Mouse (Mus musculus) MEL (cell line): ENCODE measurements around the gene Izumo4. TPM values are rescaled to one million over a fixed set of nuclear protein-coding genes. Genes with fewer than 3 reads are reported as not detected.

Experiments used
- DNase-seq: peaks from one replicate; pipeline ENCODE4 v3.0.0; 2011; ENCODE audit warnings: low read depth, low spot score
- H3K27ac ChIP-seq: 2 replicates; pipeline ENCODE4 v1.5.1; 2012; ENCODE audit warnings: low read depth, mild to moderate bottlenecking, control low read depth, low read length, moderate library complexity; ENCODE audit not compliant: control insufficient read depth
- H3K27me3 ChIP-seq, 2 experiments: fragments of 150-350 bp in 1 of 2; sonication (generic) in 1 of 2; 2 replicates each; pipeline ENCODE4 v1.6.1; 2012; ENCODE audit warnings: low read length in 2 of 2, mild to moderate bottlenecking in 2 of 2, improper control_type of control experiment in 1 of 2, moderate library complexity in 1 of 2; ENCODE audit not compliant: insufficient read depth in 2 of 2, control insufficient read depth in 1 of 2
- H3K36me3 ChIP-seq, 2 experiments: 2 replicates each; pipeline ENCODE4 v1.6.1; 2012 to 2014; ENCODE audit warnings: low read length in 2 of 2, improper control_type of control experiment in 1 of 2, inconsistent platforms in 1 of 2, mild to moderate bottlenecking in 1 of 2; ENCODE audit not compliant: insufficient read depth in 2 of 2, control insufficient read depth in 1 of 2
- H3K4me1 ChIP-seq, 2 experiments: fragments of 150-350 bp in 1 of 2; sonication (generic) in 1 of 2; 2 replicates each; pipeline ENCODE4 v1.6.1; 2012; ENCODE audit warnings: low read length in 2 of 2, improper control_type of control experiment in 1 of 2, mild to moderate bottlenecking in 1 of 2; ENCODE audit not compliant: insufficient read depth in 2 of 2, control insufficient read depth in 1 of 2
- H3K4me3 ChIP-seq, 2 experiments: fragments of 150-350 bp in 1 of 2; sonication (generic) in 1 of 2; 2 replicates each; pipeline ENCODE4 v1.5.1; 2012; ENCODE audit warnings: low read depth in 2 of 2, low read length in 2 of 2, mild to moderate bottlenecking in 2 of 2, moderate library complexity in 2 of 2, control low read depth in 1 of 2, improper control_type of control experiment in 1 of 2; ENCODE audit not compliant: control insufficient read depth in 1 of 2, insufficient read depth in 1 of 2
- H3K79me2 ChIP-seq: 2 replicates; pipeline ENCODE4 v1.6.1; 2012; ENCODE audit warnings: mild to moderate bottlenecking, low read length, moderate library complexity; ENCODE audit not compliant: control insufficient read depth, poor library complexity, insufficient read depth
- H3K9ac ChIP-seq: 2 replicates; pipeline ENCODE4 v1.6.1; 2012; ENCODE audit warnings: low read depth, mild to moderate bottlenecking, control low read depth, low read length, moderate library complexity; ENCODE audit not compliant: control insufficient read depth, poor library complexity, severe bottlenecking
- H3K9me3 ChIP-seq: fragments of 150-350 bp; sonication (generic); replicated peaks from 2 replicates; pipeline ENCODE4 v1.6.1; 2012; ENCODE audit warnings: mild to moderate bottlenecking, low read length, improper control_type of control experiment, moderate library complexity; ENCODE audit not compliant: insufficient read depth
- BHLHE40 ChIP-seq: IDR thresholded peaks from 2 replicates; pipeline ENCODE4 v1.6.1; 2012; ENCODE audit warnings: low read depth, mild to moderate bottlenecking, inconsistent platforms, low read length, improper control_type of control experiment, borderline replicate concordance
- CHD2 ChIP-seq: IDR thresholded peaks from 2 replicates; pipeline ENCODE4 v1.6.1; 2011; ENCODE audit warnings: low read length, improper control_type of control experiment
- CTCF ChIP-seq, 3 experiments: IDR thresholded peaks in 2 of 3; conservative IDR thresholded peaks in 1 of 3; 2 replicates each; pipeline ENCODE4 v1.5.1; 2011 to 2012; ENCODE audit warnings: low read length in 3 of 3, low read depth in 2 of 3, mild to moderate bottlenecking in 2 of 3, improper control_type of control experiment in 1 of 3, inconsistent platforms in 1 of 3, mixed read lengths in 1 of 3, moderate library complexity in 1 of 3; ENCODE audit not compliant: control insufficient read depth in 1 of 3, insufficient read depth in 1 of 3, poor library complexity in 1 of 3, severe bottlenecking in 1 of 3
- E2F4 ChIP-seq: IDR thresholded peaks from 2 replicates; pipeline ENCODE4 v1.6.1; 2011; ENCODE audit warnings: low read depth, low read length, improper control_type of control experiment, borderline replicate concordance
- ELF1 ChIP-seq: IDR thresholded peaks from 2 replicates; pipeline ENCODE4 v1.6.1; 2014; ENCODE audit warnings: low read depth, mild to moderate bottlenecking, inconsistent platforms, low read length, improper control_type of control experiment, moderate library complexity
- EP300 ChIP-seq, 2 experiments: IDR thresholded peaks; 2 replicates each; pipeline ENCODE4 v1.6.1; 2011; ENCODE audit warnings: improper control_type of control experiment in 2 of 2, low read length in 2 of 2, low read depth in 1 of 2, mild to moderate bottlenecking in 1 of 2
- ETS1 ChIP-seq: IDR thresholded peaks from 2 replicates; pipeline ENCODE4 v1.6.1; 2012; ENCODE audit warnings: low read depth, mild to moderate bottlenecking, inconsistent platforms, low read length, improper control_type of control experiment, moderate library complexity
- GATA1 ChIP-seq: IDR thresholded peaks from 2 replicates; pipeline ENCODE4 v1.6.1; 2011; ENCODE audit warnings: low read depth, low read length, improper control_type of control experiment
- JUND ChIP-seq: IDR thresholded peaks from 2 replicates; pipeline ENCODE4 v1.6.1; 2011; ENCODE audit warnings: low read depth, mild to moderate bottlenecking, improper control_type of control experiment, low read length
- KAT2A ChIP-seq: conservative IDR thresholded peaks from 2 replicates; pipeline ENCODE4 v1.6.1; 2012; ENCODE audit warnings: low read depth, low read length, improper control_type of control experiment, inconsistent platforms
- MAZ ChIP-seq: IDR thresholded peaks from 2 replicates; pipeline ENCODE4 v1.6.1; 2012; ENCODE audit warnings: low read depth, mild to moderate bottlenecking, inconsistent platforms, low read length, improper control_type of control experiment
- MEF2A ChIP-seq: IDR thresholded peaks from 2 replicates; pipeline ENCODE4 v1.6.1; 2014; ENCODE audit warnings: low read depth, mild to moderate bottlenecking, inconsistent platforms, low read length, improper control_type of control experiment; ENCODE audit not compliant: poor library complexity, insufficient replicate concordance, severe bottlenecking; ENCODE audit errors: extremely low read depth
- MXI1 ChIP-seq: IDR thresholded peaks from 2 replicates; pipeline ENCODE4 v1.6.1; 2011; ENCODE audit warnings: mild to moderate bottlenecking, low read depth, low read length, improper control_type of control experiment
- MYB ChIP-seq: IDR thresholded peaks from 2 replicates; pipeline ENCODE4 v1.6.1; 2011; ENCODE audit warnings: mild to moderate bottlenecking, low read depth, low read length, improper control_type of control experiment
- MYC ChIP-seq: IDR thresholded peaks from 2 replicates; pipeline ENCODE4 v1.6.1; 2011; ENCODE audit warnings: low read depth, mild to moderate bottlenecking, low read length, improper control_type of control experiment, moderate library complexity
- NELFE ChIP-seq: IDR thresholded peaks from 2 replicates; pipeline ENCODE4 v1.6.1; 2011; ENCODE audit warnings: low read depth, low read length, improper control_type of control experiment
- NRF1 ChIP-seq: IDR thresholded peaks from 2 replicates; pipeline ENCODE4 v1.6.1; 2014; ENCODE audit warnings: low read depth, mild to moderate bottlenecking, inconsistent platforms, low read length, improper control_type of control experiment, moderate library complexity; ENCODE audit not compliant: poor library complexity, insufficient read depth, severe bottlenecking
- POLR2A ChIP-seq, 2 experiments: IDR thresholded peaks; 2 replicates each; pipeline ENCODE4 v1.6.1; 2011 to 2012; ENCODE audit warnings: low read length in 2 of 2, mild to moderate bottlenecking in 2 of 2, control low read depth in 1 of 2, improper control_type of control experiment in 1 of 2, low read depth in 1 of 2, moderate library complexity in 1 of 2; ENCODE audit not compliant: control insufficient read depth in 1 of 2, insufficient read depth in 1 of 2, poor library complexity in 1 of 2
- RAD21 ChIP-seq: IDR thresholded peaks from 2 replicates; pipeline ENCODE4 v1.6.1; 2011; ENCODE audit warnings: mild to moderate bottlenecking, low read depth, low read length, improper control_type of control experiment
- RCOR1 ChIP-seq: IDR thresholded peaks from 2 replicates; pipeline ENCODE4 v1.6.1; 2012; ENCODE audit warnings: low read depth, mild to moderate bottlenecking, inconsistent platforms, low read length, improper control_type of control experiment
- SIN3A ChIP-seq: IDR thresholded peaks from 2 replicates; pipeline ENCODE4 v1.6.1; 2012; ENCODE audit warnings: low read length, improper control_type of control experiment, inconsistent platforms
- SMC3 ChIP-seq: IDR thresholded peaks from 2 replicates; pipeline ENCODE4 v1.6.1; 2011; ENCODE audit warnings: low read depth, low read length, improper control_type of control experiment
- TBP ChIP-seq: IDR thresholded peaks from 2 replicates; pipeline ENCODE4 v1.8.0; 2011; ENCODE audit warnings: low read depth, low read length, improper control_type of control experiment
- TCF12 ChIP-seq: IDR thresholded peaks from 2 replicates; pipeline ENCODE4 v1.6.1; 2014; ENCODE audit warnings: low read depth, mild to moderate bottlenecking, inconsistent platforms, low read length, improper control_type of control experiment, moderate library complexity
- USF1 ChIP-seq: IDR thresholded peaks from 2 replicates; pipeline ENCODE4 v1.6.1; 2014; ENCODE audit warnings: low read depth, mild to moderate bottlenecking, inconsistent platforms, low read length, improper control_type of control experiment, moderate library complexity
- ZC3H11A ChIP-seq: IDR thresholded peaks from 2 replicates; pipeline ENCODE4 v1.6.1; 2012; ENCODE audit warnings: low read depth, mild to moderate bottlenecking, inconsistent platforms, low read length, improper control_type of control experiment
- ZMIZ1 ChIP-seq: IDR thresholded peaks from 2 replicates; pipeline ENCODE4 v1.6.1; 2012; ENCODE audit warnings: low read depth, mild to moderate bottlenecking, inconsistent platforms, low read length, improper control_type of control experiment, moderate library complexity
- ZNF384 ChIP-seq: IDR thresholded peaks from 2 replicates; pipeline ENCODE4 v1.6.1; 2012; ENCODE audit warnings: low read depth, mild to moderate bottlenecking, inconsistent platforms, low read length, improper control_type of control experiment
- polyA plus RNA-seq, 2 experiments: library from polyadenylated mRNA; stranded (reverse) in 1 of 2; unstranded in 1 of 2; fragments of >175 nt in 1 of 2; fragments of >200 nt in 1 of 2; gene quantifications; 2 replicates each; pipeline versions ENCODE4 v1.2.1 to v1.2.4; 2012; ENCODE audit warnings: low replicate concordance in 2 of 2, low read depth in 1 of 2; ENCODE audit not compliant: insufficient read length in 2 of 2, insufficient read depth in 1 of 2, missing spikeins in 1 of 2
- total RNA-seq: library from RNA; depleted of rRNA; stranded (reverse); fragments of 300-350 nt; gene quantifications from 2 replicates; pipeline ENCODE4 v1.2.3, GENCODE M21; 2012

Gene Izumo4
- total and polyA plus RNA-seq, 3 experiments = 1.0 to 3.8 TPM; not detected in 1

- H3K9me3 ChIP-seq = no peaks in the 10 kb centered on the region
- TF ChIP-seq BHLHE40 = no peak
- TF ChIP-seq, all 39 proteins: peak for 0
- H3K27ac ChIP-seq = peak overlapping the region; percentile 34; the same call in 1 of the 2 replicates
- H3K79me2 ChIP-seq = peaks cover 8% of the 10 kb centered on the region
- H3K9ac ChIP-seq = peak overlapping the region; percentile 90
- peaks cover 3 to 21% of the 10 kb centered on the region in 2 experiments for H3K4me1 ChIP-seq
- no peak for DNase-seq
- peaks cover 0 to 9% of the 10 kb centered on the region in 2 experiments; a peak in 2 of 4 replicates for H3K36me3 ChIP-seq
- no peaks in the 10 kb centered on the region for H3K27me3 ChIP-seq
- H3K4me3 ChIP-seq = peak overlapping the region; percentile 86 to 92
These were observed 46.4 kb upstream of the Izumo4 start for GRCm38 (mm10) chr10:80655406-80656129.

- DNase-seq = peak; percentile 98
- Histone ChIP-seq H3K4me3 (peak overlapping the region; percentile 86 to 92), H3K9ac (peak overlapping the region; percentile 90), H3K79me2 (peaks cover 8% of the 10 kb centered on the region), H3K36me3 (peaks cover 0 to 9% of the 10 kb centered on the region in 2 experiments; a peak in 2 of 4 replicates), H3K4me1 (peaks cover 3 to 21% of the 10 kb centered on the region in 2 experiments), H3K9me3 (no peaks in the 10 kb centered on the region), H3K27me3 (no peaks in the 10 kb centered on the region), H3K27ac (peak overlapping the region; percentile 34; the same call in 1 of the 2 replicates)
- TF ChIP-seq KAT2A (no peak), ZC3H11A (0 out of 2 replicates have a peak, but pooled peaks have one; percentile 8), TCF12 (peak; percentile 50; the same call in 1 of the 2 replicates), BHLHE40 (peak; percentile 12; the same call in 1 of the 2 replicates), CHD2 (no peak), E2F4 (no peak), RAD21 (no peak), ZMIZ1 (no peak), MAZ (peak; percentile 90), ELF1 (peak; percentile 62), USF1 (0 out of 2 replicates have a peak, but pooled peaks have one; percentile 14), POLR2A (IDR thresholded peaks at IDR 0.05; ENCODE audit: control insufficient read depth in 1 of 2, insufficient read depth in 1 of 2, low read depth in 1 of 2, low read length in 2 of 2, poor library complexity in 1 of 2) (peak; percentile 43 to 91; a peak in 3 of 4 replicates), CTCF (IDR thresholded peaks at IDR 0.05 in 2 of 3, conservative IDR thresholded peaks at IDR 0.05 in 1 of 3; ENCODE audit: control insufficient read depth in 1 of 3, insufficient read depth in 1 of 3, low read depth in 2 of 3, low read length in 3 of 3, poor library complexity in 1 of 3, severe bottlenecking in 1 of 3) (no peak), MXI1 (peak; percentile 28; the same call in 1 of the 2 replicates), MYB (no peak), GATA1 (no peak), MEF2A (no peak), NELFE (peak; percentile 60), TBP (peak; percentile 46; the same call in 1 of the 2 replicates), SMC3 (no peak), NRF1 (no peak), JUND (no peak), RCOR1 (peak; percentile 76), SIN3A (peak; percentile 63), EP300 (IDR thresholded peaks at IDR 0.05; ENCODE audit: low read depth in 1 of 2, low read length in 2 of 2) (peak in 1 of 2 experiments; percentile 36; a peak in 1 of 4 replicates), MYC (no peak), ETS1 (peak; percentile 36; the same call in 1 of the 2 replicates), ZNF384 (0 out of 2 replicates have a peak, but pooled peaks have one; percentile 7)
These were observed 45.7 kb upstream of the Izumo4 start for GRCm38 (mm10) chr10:80656130-80656862.
